Mouse (Mus musculus) liver, embryonic 14.5 days (tissue): ENCODE data around the gene Rnase12. TPM values are rescaled to one million over a fixed set of nuclear protein-coding genes. Genes with fewer than 3 reads are reported as not detected.

Experiments used
- ATAC-seq: fragments of 200-750 bp; cut with Nextera tagmentation; 2 replicates; pipeline ENCODE4 v1.8.0; 2017; ENCODE audit warnings: moderate number of reproducible peaks, mild to moderate bottlenecking, moderate library complexity; ENCODE audit not compliant: insufficient read depth
- DNase-seq, 3 experiments: peaks; one replicate each; pipeline ENCODE4 v3.0.0-alpha.2; 2012 to 2013; ENCODE audit warnings: low read depth in 3 of 3, low spot score in 3 of 3
- H3K27ac ChIP-seq: fragments of 300-500 bp; sonication (generic); 2 replicates; pipeline ENCODE4 v1.5.1; 2014; ENCODE audit warnings: moderate library complexity, mild to moderate bottlenecking, control low read depth, inconsistent platforms
- H3K27me3 ChIP-seq: fragments of 300-500 bp; sonication (generic); 2 replicates; pipeline ENCODE4 v1.6.1; 2014; ENCODE audit warnings: mild to moderate bottlenecking, low read length, moderate library complexity; ENCODE audit not compliant: control insufficient read depth, insufficient read depth
- H3K36me3 ChIP-seq: fragments of 300-500 bp; sonication (generic); replicated peaks from 2 replicates; pipeline ENCODE4 v1.6.1; 2014; ENCODE audit warnings: low read depth; ENCODE audit not compliant: control insufficient read depth, insufficient read depth
- H3K4me1 ChIP-seq, 2 experiments: fragments of 200-500 bp in 1 of 2; fragments of 300-500 bp in 1 of 2; sonication (generic) in 1 of 2; replicated peaks; 2 replicates each; pipeline ENCODE4 v1.6.1; 2012 to 2014; ENCODE audit warnings: antibody characterized with exemption in 1 of 2, inconsistent platforms in 1 of 2, low read length in 1 of 2; ENCODE audit not compliant: control insufficient read depth in 2 of 2, insufficient read depth in 2 of 2
- H3K4me2 ChIP-seq: fragments of 300-500 bp; sonication (generic); 2 replicates; pipeline ENCODE4 v1.6.1; 2014; ENCODE audit warnings: low read depth, mild to moderate bottlenecking, control low read depth, moderate library complexity
- H3K4me3 ChIP-seq, 2 experiments: fragments of 200-500 bp in 1 of 2; fragments of 300-500 bp in 1 of 2; sonication (generic) in 1 of 2; 2 replicates each; pipeline ENCODE4 v1.5.1; 2012 to 2014; ENCODE audit warnings: low read depth in 2 of 2, low read length in 2 of 2, mild to moderate bottlenecking in 2 of 2, control low read depth in 1 of 2, inconsistent platforms in 1 of 2, moderate library complexity in 1 of 2; ENCODE audit not compliant: insufficient read depth in 1 of 2
- H3K9ac ChIP-seq: fragments of 300-500 bp; sonication (generic); replicated peaks from 2 replicates; pipeline ENCODE4 v1.6.1; 2014; ENCODE audit warnings: mild to moderate bottlenecking, control low read depth, moderate library complexity
- H3K9me3 ChIP-seq: fragments of 300-500 bp; sonication (generic); 2 replicates; pipeline ENCODE4 v1.6.1; 2016; ENCODE audit warnings: low read length, mixed read lengths; ENCODE audit not compliant: control insufficient read depth
- CTCF ChIP-seq: IDR thresholded peaks from 2 replicates; pipeline ENCODE4 v1.5.1; 2016; ENCODE audit warnings: antibody characterized with exemption, low read depth, control low read depth
- EP300 ChIP-seq: IDR thresholded peaks from 2 replicates; pipeline ENCODE4 v1.6.1; 2016; ENCODE audit warnings: antibody characterized with exemption, low read depth
- WGBS: fragments of 180-500 bp; shearing (Covaris S2); extraction: QIAGEN DNeasy Blood & Tissue Kit; methylation state at CpG from one replicate; pipeline ENCODE4 v1.1.7; 2014; ENCODE audit not compliant: insufficient replicate concordance; 5-methylcytosine and 5-hydroxymethylcytosine counted together
- polyA plus RNA-seq, 2 experiments: library from polyadenylated mRNA; depleted of rRNA in 1 of 2; stranded (reverse) in 1 of 2; unstranded in 1 of 2; fragments of >200 nt; fragmentation: Nextera tagmentation in 1 of 2; extraction: Ambion mirVana in 1 of 2; gene quantifications; 2 replicates each; pipeline versions ENCODE4 v1.2.1 to v1.2.3; 2012 to 2014

Gene Rnase12
- polyA plus RNA-seq, 2 experiments = 0.95 to 1.8 TPM

DNA sequence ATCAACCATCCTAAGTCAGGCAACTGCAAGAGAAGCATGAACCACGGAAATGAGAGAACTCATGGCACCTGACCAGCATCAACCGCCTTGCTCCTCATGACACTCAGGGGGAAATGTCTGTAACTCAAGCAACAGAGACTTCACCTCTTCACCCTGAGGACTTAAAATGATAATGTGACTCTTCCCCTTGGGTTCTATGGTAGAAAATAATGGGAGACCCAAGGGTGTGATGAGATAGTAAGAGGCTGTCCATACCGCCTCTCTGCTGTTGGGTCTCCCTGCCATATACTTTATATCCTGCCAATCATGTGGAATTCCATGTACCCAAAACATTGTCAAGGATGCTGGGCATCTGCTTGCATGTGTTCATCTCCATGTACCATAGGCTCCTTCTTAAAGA, 16.9 kb upstream of the Rnase12 start, which contains the start of gene Olfr750:
Gene Olfr750 (minus strand): TSS at position 101 of the 400 bp plus-strand sequence.
- DNase-seq (no peak), ATAC-seq (no peak)
- H3K4me2 ChIP-seq = no peak within 1 kb of the TSS
- no peak within 1 kb of the TSS for H3K9ac ChIP-seq
- H3K4me1 ChIP-seq = no peaks in the 10 kb centered on the region
- TF ChIP-seq EP300 = no peak
- no peak for TF ChIP-seq CTCF
- no peaks in the 10 kb centered on the region for H3K36me3 ChIP-seq
- no peaks in the 10 kb centered on the region for H3K9me3 ChIP-seq
- WGBS = 69% methylated on average over 3 of the region's 3 CpGs
- no peak within 1 kb of the TSS for H3K4me3 ChIP-seq
- no peak within 1 kb of the TSS for H3K27ac ChIP-seq
- H3K27me3 ChIP-seq = no peaks in the 10 kb centered on the region; the same call in 1 of the 2 replicates

DNA sequence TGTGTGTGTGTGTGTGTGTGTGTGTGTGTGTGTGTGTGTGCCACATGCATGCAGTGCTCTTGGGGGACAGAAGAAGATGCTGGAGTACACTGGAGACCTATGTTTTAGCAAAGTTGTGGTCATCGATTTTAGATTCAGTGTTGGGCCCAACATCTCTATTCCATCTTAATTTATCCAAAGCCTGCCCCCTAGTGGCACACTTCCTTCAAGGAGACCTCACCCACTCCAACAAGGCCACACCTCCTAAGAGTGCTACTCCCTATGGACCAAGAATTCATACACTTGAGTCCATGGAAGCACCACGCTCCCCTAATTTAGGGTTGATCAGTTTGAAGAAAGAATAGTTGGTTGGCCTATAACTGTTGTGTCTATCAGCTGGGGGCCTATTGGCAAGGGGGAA, 12.2 kb upstream of the Rnase12 start:
- ATAC-seq (no peak), DNase-seq (peak in 2 of 3 experiments; percentile 57 to 61)
- TF ChIP-seq CTCF (peak; percentile 70), EP300 (no peak)
- Histone ChIP-seq H3K9me3 (no peaks in the 10 kb centered on the region), H3K4me3 (no peak overlapping the region), H3K4me1 (peaks cover 2 to 4% of the 10 kb centered on the region in 2 experiments; a peak in 2 of 4 replicates), H3K27ac (no peak overlapping the region), H3K27me3 (no peaks in the 10 kb centered on the region; the same call in 1 of the 2 replicates), H3K4me2 (no peak overlapping the region), H3K9ac (no peak overlapping the region), H3K36me3 (no peaks in the 10 kb centered on the region)
- 60% methylated on average over 2 of the region's 2 CpGs for WGBS

DNA sequence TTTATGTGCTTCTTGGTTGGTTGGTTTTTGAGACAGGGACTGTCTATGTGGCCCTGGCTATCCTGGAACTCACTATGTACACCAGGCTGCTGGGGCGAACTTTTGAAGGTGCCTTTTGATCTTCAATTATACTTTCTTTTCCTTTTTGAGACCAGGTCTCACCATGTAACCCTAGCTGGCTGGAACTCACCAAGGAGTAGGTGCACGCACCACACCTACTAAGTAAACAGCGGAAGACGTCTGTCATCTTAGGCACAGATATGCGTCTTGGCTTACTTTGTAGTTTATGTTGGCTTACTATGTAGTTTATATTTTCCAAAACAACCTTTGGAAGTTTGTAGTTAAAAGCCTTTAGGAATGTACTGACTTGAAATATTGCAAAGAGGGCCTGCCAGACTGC, 11.5 kb upstream of the Rnase12 start:
- peaks cover 2 to 4% of the 10 kb centered on the region in 2 experiments; a peak in 2 of 4 replicates for H3K4me1 ChIP-seq
- ATAC-seq = no peak
- no peak overlapping the region for H3K4me2 ChIP-seq
- no peak for DNase-seq
- H3K27ac ChIP-seq = no peak overlapping the region
- no peaks in the 10 kb centered on the region for H3K36me3 ChIP-seq
- no peak overlapping the region for H3K4me3 ChIP-seq
- WGBS = 75% methylated on average over 5 of the region's 5 CpGs
- H3K9me3 ChIP-seq = no peaks in the 10 kb centered on the region
- H3K27me3 ChIP-seq = no peaks in the 10 kb centered on the region; the same call in 1 of the 2 replicates
- TF ChIP-seq EP300 (no peak), CTCF (no peak)
- H3K9ac ChIP-seq = no peak overlapping the region

GRCm38 (mm10) chr14:51060761-51061160, 3.3 kb upstream of the Rnase12 start:
- Histone ChIP-seq H3K27ac (no peak overlapping the region), H3K9ac (no peak overlapping the region), H3K36me3 (no peaks in the 10 kb centered on the region), H3K4me1 (peaks cover 1 to 13% of the 10 kb centered on the region in 2 experiments; a peak in 3 of 4 replicates), H3K4me3 (no peak overlapping the region), H3K9me3 (no peaks in the 10 kb centered on the region), H3K27me3 (no peaks in the 10 kb centered on the region), H3K4me2 (no peak overlapping the region)
- 72% methylated on average over 5 of the region's 5 CpGs for WGBS
- no peak for TF ChIP-seq CTCF
- TF ChIP-seq EP300 = no peak
- ATAC-seq = no peak
- DNase-seq = no peak

- peaks cover 0 to 10% of the 10 kb centered on the region in 2 experiments; a peak in 3 of 4 replicates for H3K4me1 ChIP-seq
- H3K27ac ChIP-seq = no peak overlapping the region
- H3K9me3 ChIP-seq = no peaks in the 10 kb centered on the region
- no peak overlapping the region for H3K9ac ChIP-seq
- H3K4me2 ChIP-seq = no peak overlapping the region
- WGBS = 48% methylated on average over 13 of the region's 13 CpGs
- no peak overlapping the region for H3K4me3 ChIP-seq
- ATAC-seq (no peak), DNase-seq (no peak)
- TF ChIP-seq CTCF (no peak), EP300 (no peak)
- no peaks in the 10 kb centered on the region for H3K36me3 ChIP-seq
- no peaks in the 10 kb centered on the region for H3K27me3 ChIP-seq
Observed at GRCm38 (mm10) chr14:51054243-51055237, 2.9 kb downstream of the Rnase12 start.
